Mouse (Mus musculus): ENCODE measurements around the gene Ddias.

Gene Ddias

DNA sequence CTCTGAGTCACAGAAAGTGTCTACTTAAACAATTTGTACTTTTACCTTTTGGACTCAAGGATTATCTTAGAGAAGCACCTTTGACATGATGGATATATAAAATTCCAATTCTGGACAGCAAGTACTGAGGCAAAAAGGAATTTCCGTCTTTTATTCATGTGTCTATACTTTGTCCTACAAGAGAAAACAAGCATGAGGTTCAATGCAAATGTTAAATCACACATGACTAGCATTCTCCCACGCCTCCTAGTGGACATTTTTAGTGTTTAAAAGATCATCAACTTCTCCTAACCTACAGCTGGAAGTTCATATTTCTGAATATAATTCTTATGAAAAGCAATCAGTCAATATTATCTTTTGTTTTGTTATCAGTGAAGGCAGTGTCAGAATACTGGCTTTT is 7.5 kb downstream of the Ddias start:
- no peak for DNase-seq (ENCODE audit: low spot score in 2 of 2)

DNA sequence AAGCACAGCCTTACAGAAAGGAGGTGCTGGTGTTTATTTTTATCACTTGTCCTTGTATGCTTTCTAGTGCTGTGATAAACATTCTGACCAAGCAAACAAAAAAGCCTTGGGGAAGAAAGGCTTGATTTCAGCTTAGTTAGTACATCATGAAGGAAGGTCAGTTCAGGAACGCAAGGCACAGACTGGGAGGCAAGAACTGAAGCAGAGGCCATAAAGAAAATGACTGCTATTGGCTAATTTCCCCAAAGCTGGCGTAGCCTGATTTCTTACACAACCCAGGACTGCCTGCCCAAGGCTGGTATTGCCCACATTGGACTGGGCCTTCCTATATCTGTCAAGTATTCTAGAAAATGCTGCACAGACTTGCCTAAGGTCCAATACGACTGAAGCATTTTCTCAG is 25.8 kb downstream of the Ddias start:
- DNase-seq (ENCODE audit: low spot score in 2 of 2) = no peak

DNA sequence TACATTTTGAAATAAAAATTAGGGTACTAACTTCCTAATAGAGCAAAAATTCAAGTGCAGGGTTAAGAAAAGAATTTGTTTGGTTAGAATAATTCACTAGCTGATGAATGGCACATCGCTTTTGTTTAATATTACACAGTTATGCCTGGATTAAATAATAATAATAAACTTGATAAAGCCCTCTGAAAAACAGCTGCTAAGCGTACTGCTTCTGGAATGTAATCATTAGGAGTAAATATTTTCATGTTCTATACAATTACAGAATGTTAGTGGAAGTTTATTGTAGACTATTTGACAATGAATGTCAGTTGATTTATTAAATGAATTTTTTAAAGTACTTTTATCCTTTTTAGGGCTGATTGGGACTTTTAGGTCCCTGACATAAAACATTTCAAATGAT is 31.8 kb downstream of the Ddias start:
- DNase-seq (ENCODE audit: low spot score in 2 of 2) = no peak

DNA sequence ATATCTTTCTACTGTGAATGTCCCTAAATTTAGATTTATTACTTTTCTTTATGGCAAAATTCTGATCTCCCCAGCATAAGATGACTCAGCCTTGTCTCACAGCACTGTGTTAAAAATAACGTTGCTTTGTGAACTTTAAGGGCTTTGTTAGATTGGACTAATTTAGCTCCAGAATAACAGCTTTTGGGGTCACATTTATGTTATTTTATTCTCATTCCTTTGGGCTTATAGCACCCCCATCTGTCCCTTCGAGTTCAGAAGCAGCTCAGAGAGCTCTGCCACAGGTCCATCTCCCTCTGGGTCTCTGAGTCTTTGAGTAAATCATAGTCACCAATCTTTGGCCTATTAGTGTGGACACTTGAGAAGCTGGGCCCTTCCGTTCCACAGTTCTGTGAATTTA is 36.1 kb downstream of the Ddias start:
- DNase-seq (ENCODE audit: low spot score in 2 of 2) = no peak

DNA sequence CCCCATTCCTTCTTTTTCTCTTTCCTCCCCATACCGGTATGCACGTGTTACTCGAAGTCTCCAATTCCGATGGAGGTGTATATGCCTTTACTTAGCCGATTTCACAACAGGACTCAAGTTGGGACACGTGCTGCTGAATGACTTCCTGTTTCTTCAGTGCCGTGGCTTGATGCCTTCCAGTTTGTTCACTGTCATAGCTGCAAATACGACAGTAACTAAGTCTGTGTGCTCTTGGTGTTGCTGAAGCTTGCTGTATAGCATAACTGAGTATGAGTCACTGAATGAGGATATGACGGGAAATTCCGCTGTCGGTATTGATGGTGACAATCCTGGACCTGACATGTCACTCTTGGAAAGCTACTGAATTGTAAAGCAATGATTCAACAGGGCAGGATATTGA is 36.8 kb downstream of the Ddias start:
- no peak for DNase-seq (ENCODE audit: low spot score in 2 of 2)

DNA sequence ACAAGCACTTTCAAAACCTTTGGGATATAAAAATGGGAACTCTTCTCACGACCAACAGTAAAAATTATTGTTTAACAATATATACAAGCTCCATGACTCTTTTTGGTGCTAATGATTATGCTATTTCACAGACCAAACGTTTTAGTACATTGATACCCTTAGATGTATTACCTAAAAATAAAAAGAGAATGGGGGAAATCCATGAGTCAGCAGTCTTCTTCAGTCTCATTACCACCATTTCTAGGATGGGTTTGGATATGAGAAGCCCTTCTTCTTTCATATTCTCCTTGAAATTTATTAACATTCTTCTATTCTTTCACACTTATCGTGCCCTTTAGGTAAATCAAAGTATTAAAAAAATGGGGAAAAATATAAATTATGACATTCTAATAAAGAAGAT is 37.6 kb downstream of the Ddias start:
- DNase-seq (ENCODE audit: low spot score in 2 of 2) = no peak

DNA sequence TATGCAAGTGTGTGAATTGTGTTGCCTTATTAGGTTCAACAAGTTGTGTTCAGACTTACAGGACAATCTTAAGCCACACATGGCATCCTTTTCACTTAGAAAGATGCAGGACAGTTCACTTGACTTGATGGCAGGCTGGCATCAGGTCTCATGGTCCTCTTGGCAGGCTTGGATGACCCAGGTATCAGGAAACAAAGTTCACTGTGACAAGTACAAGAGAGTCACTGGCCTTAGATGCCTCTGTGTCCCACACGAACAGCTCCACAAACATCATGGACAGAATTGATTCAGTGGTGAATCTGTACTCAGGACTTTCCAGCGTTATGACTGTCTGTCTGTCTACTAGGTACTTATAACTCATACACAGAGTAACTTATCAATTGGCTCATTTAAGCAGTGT is 39.7 kb downstream of the Ddias start:
- DNase-seq (ENCODE audit: low spot score in 2 of 2) = no peak

DNA sequence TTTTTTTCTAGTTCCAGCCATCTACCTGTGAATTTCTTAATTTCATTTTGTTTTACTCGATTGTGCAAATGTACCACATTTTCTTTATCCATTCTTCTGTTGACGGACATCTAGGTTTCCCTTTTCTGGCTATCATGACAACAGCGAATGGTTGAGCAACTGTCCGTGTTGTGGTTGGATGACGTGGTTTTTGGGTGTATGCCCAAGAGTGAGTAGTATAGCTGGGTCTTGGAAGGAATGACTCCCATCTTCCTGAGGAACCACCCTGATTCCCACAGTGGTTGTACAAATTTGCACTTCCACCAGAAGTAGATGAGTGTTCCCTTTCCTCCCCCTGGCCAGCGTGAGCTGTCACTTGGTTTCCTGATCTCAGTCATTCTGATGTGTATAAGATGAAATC is 41.7 kb downstream of the Ddias start:
- DNase-seq (ENCODE audit: low spot score in 2 of 2) = no peak

DNA sequence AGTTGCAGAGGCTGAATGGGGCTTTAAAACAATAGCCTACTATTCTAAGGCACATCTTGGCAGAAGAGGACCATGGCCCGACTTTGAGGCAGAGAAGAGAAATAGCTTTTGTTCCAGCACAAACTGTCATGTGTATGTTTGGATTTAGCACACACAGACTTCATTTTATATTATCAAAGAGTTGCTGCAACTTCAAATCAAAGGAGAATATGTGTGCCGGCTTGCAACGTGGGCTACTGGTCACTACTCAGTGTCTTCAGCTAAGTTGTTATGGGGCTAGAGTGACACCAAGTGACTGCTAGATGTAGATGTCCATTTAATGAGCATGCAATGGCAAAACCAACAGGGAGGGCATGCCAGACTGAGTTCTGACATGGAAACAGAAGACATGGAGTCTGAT is 46.1 kb downstream of the Ddias start:
- no peak for DNase-seq (ENCODE audit: low spot score in 2 of 2)

DNA sequence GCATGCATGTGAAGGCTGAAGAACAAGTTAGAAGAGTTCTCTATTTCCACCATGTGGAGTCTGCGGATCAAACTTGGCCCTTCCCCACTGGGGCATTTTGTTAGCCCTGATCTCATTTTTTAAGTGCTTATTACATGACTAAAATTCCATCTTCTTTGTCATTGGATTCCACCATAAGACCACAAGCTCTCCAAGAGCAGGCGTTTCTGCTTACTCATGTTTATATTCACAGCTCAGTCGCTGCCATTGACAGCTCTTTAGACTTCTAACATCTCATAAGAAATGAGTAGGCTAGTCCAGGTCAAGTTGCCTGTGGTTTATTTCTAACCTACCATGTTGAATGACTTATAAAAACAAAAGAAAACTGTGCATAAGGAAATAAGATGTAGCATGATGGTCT is 47.8 kb downstream of the Ddias start:
- no peak for DNase-seq (ENCODE audit: low spot score in 2 of 2)

DNA sequence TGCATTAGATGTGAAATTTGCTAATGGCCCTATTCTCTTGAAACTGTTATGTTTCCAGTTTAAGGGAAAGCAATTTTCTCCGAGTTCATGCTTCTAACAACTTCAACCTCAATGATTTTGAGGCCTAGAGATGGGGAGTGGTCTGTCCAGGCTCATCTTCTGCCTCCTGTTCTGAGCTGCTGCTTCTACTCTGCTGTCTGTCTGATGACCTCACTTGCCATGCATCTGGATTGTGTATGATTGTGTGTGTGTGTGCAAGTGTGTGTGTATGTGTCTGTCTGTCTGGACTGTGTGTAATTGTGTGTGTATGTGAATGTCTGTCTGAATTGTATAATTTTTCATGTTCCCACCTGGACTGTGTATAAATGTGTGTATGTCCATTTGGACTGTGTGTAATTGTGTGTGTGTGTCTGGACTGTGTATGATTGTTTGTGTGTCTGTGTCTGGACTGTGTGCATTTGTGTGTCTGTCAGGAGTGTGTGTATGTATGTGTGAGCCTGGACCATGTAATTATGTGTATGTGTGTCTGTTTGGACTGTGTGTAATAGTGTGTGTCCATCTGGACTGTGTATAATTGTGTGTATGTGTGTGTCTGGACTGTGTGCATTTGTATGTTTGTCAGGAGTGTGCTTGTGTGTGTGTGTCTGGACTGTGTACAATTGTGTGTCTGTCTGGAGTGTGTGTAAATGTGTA is 51.5 kb downstream of the Ddias start:
- no peak for DNase-seq (ENCODE audit: low spot score in 2 of 2)

DNA sequence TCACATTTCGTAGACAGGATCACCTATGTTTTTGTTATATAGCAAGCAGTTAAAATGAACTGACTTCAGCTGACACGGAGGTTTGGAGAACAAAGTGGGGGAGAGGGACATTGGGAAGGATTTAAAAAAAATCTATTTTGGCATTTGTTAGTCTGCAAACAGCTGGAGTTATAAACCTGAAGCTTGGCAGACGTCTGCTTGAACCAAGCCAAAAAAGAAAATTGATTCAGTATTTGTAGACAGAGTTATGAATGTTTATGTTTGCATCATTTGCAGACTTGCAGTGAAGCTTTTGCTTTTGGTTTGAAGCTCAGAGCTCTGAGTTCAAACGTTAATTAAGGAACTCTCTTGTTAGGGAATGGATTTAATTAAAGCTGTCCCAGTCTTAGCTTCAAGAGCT is 52.2 kb downstream of the Ddias start:
- no peak for DNase-seq (ENCODE audit: low spot score in 2 of 2)

DNA sequence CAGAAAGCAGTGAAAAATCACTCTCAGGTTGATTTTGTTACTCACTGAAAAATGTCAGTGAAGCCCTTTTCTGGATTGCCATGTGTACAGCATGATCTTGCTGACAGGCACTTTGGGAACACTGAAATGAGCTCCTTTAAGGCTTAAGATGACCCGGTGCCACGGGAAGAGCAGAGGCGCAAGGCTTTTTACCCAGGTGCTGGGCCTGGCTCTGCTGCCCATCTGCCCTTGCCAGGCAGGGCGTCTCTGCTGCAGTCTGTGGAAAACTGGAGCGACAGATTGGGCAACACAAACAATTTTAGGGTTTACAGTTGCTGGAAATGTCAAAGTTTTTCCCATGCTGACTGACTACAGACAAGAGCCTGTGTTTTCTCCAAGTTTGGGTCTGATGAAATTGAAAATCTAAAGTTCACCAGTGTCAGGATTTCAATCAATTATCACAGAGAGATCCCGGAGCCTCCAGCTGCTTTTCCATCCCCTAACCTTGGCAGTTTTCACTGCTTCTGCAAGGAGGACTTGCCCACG is 53.0 kb downstream of the Ddias start:
- DNase-seq (ENCODE audit: low spot score in 2 of 2) = no peak

DNA sequence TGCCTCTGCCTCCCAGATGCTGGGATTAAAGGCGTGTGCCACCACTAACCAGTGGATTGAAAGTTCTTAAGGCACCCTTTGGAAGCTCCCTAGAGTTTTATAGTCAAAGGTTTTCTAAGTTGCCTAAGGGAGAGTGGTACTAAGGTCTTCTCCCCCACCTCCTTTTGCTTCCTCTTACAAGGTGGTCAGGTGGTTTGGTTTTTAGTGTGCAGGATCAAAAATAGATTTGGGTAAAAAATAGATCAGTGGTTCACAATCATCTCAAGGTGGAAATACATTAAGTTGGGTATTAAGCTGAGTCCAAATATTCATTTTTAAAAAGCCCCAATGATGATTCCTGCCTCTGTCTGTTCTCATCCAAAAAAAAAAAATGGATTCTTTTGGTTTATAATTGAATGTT is 53.6 kb downstream of the Ddias start:
- DNase-seq (ENCODE audit: low spot score in 2 of 2) = no peak

DNA sequence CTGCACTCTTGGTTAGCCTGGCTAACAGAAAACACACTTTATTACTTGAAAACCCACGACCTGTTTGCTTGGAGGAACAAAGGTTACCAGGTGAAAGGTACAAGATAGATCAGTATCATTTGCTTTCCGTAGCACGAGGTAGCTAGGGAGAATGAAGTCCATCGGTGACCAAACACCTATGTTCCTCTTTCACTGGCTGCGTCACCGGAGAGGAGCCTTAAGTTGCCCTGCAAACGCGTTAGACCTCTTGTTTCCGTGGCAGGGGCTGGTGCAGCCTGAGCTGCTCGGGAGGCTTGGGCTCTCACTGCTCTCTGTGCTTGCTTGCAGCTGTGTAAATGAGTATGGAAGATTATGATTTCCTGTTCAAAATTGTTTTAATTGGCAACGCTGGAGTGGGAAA is 54.4 kb downstream of the Ddias start:
- no peak for DNase-seq (ENCODE audit: low spot score in 2 of 2)

DNA sequence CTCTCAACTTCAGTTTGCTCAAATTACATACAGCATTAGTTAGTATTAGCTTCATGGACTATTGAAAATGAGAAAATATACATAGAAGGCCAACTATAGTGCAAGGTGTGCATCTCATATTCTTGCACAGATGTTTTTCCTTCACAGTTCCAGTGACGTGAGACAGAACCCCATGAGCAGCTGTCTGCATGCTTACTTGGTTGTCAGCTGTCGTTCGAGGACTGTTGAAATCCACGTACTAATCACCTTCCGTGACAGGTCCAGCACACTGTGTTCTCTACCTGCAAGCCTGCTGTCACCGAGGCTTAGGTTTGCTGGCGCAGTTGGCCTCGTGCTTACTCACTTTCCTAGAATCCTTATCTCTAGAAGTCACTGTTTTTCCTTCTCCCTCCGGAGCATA is 56.2 kb downstream of the Ddias start:
- no peak for DNase-seq (ENCODE audit: low spot score in 2 of 2)

DNA sequence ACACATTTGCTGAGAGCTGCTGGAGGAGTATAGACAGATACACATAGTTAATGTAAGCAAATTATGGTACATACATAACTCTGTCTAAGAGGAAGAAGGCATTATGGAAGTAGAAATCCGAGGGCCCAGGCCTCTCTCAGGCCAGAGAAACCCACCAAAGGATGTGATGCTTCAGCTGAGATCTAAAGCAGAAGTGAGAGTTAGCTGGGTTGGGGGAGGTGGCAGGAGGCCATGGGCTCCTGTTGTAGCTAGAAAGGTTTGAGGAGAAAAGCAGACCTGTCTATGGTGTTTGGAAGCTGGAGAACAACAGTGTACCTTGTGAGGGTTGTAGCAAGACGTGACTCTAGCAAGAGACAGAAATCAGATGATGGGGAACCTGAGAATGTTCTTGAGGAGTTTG is 56.8 kb downstream of the Ddias start:
- no peak for DNase-seq (ENCODE audit: low spot score in 2 of 2)

DNA sequence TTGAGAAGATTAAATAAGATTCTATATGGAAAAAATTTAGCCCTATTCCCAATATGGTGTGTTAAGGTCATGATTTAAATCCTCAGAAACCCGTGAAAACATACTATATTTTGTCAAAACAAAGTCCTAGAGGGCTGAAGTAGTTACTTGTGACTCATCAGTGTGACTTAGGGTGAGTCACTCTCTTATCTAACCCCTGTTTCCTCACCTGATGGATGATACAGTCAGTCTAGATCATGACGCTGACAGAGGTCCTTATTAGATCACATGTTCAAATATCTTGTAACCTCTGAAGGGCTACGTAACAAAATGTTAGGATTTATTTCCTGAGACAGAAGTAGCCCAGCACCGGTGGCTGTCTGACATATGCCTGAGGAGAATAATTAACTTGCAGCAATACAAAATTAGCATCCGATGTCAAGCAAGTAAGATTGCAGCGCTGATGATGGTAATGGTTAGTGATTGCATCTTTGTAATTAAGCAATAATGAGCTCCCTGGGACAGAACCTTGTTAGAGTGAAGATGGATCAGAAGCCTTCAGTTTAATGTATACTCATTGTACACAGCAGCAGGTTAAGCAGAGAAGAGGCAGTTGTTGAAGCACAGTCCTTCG is 62.3 kb downstream of the Ddias start:
- DNase-seq (ENCODE audit: low spot score in 2 of 2) = no peak
